In the genomic region with DNA sequence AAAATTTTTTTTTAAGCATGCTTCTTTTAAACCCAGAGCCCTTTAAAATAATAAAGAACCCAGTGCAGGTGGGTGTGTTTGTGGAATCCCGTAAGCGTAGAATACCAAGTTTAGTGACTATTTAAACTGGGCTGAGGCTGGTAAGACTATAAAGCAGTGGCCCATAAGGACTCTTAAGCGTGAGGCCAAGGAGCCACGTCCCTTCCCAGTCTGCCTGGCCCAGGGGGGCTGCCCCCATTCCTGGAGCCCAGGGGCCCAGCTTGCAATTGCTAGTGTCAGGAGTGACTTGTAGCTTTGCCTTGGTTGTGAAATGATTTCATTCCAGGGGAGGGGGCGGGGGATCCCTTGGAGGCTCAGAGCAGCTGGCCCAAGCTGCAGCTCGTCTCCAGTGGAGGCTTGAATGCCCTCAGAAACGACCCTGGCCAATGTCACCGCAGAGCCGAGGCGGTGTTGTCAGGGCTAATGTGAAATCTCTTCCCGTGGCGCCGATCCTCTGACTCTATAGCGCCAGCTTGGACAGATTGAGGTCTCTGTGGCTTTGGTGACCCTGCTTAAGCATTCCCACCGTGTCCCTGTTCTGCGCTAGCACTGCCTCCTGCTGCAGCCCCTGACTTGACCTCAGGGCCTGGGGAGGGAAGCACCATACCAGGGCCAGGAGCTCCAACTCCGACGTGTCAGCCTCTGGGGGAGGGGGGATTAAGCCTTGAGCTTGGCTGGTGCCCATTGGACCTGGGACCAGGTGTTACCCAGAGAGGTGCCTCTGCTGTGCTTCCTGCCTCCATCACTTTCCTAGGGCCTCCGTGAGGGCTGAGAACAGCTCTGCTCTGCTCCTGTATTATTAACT, we compare ENCODE assay signal across 9 mouse cellular contexts. TPM values are rescaled to one million over a fixed set of nuclear protein-coding genes. Genes with fewer than 3 reads are reported as not detected.
DNase-seq lines count a peak whose midpoint lies in the region; ATAC-seq lines count a peak whose summit lies in the region.
"Had no signal": no experiment of that assay in that cellular context is flagged by ENCODE, and none has a peak within 500 bp of the region (broad histone marks: within the 10 kb centered on the region; RNA-seq: fewer than 3 reads in every experiment).

No protein-coding gene starts in this region.

- no peak overlapping the region for H3K4me3 ChIP-seq in forebrain, embryonic 15.5 days
- H3K4me3 ChIP-seq in stomach, embryonic 14.5 days (ENCODE audit: low read depth, low read length) = no peak overlapping the region

- 17% methylated on average over 19 of the region's 19 CpGs for WGBS in forebrain, embryonic 15.5 days
- WGBS in stomach, embryonic 14.5 days = 19% methylated on average over 19 of the region's 19 CpGs

- no peak for ATAC-seq in forebrain, embryonic 15.5 days (replicated peaks)
- ATAC-seq in stomach, embryonic 14.5 days (ENCODE audit: insufficient number of reproducible peaks, insufficient read depth, low FRiP score, low read depth) = peak; percentile 14; the same call in 1 of the 2 replicates

- H3K27ac ChIP-seq in forebrain, embryonic 15.5 days (replicated peaks) = peak overlapping the region; percentile 85
- H3K27ac ChIP-seq in stomach, embryonic 14.5 days (ENCODE audit: low read length) = peak overlapping the region; percentile 77

- DNase-seq in left cerebral cortex, postnatal 4 days = peak; percentile 55
- no peak for DNase-seq in left cerebral cortex, adult 9 months (ENCODE audit: low spot score in 2 of 2)
- DNase-seq in kidney, postnatal 4 days = peak; percentile 65 to 77
- DNase-seq in layer of hippocampus, adult 9-11 months = no peak
- no peak for DNase-seq in thymus, postnatal 14 days
- DNase-seq: right cerebral cortex, postnatal 14 days had no signal

- peaks cover 53% of the 10 kb centered on the region for H3K4me1 ChIP-seq in forebrain, embryonic 15.5 days
- H3K4me1 ChIP-seq in stomach, embryonic 14.5 days (ENCODE audit: control insufficient read depth, insufficient read depth, low read length) = peaks cover 50% of the 10 kb centered on the region

- peaks cover 11% of the 10 kb centered on the region for H3K36me3 ChIP-seq in forebrain, embryonic 15.5 days
- H3K36me3 ChIP-seq in stomach, embryonic 14.5 days (ENCODE audit: control insufficient read depth, insufficient read depth, low read length) = peaks cover 28% of the 10 kb centered on the region

- intact Hi-C loops in left cerebral cortex, postnatal 4 days (cut with DNase I) = no loop called here

- no peaks in the 10 kb centered on the region for H3K9me3 ChIP-seq in forebrain, embryonic 15.5 days
- H3K9me3 ChIP-seq in stomach, embryonic 14.5 days (ENCODE audit: control insufficient read depth, low read depth, low read length) = no peaks in the 10 kb centered on the region

- no peak overlapping the region; the same call in 1 of the 2 replicates for H3K9ac ChIP-seq in forebrain, embryonic 15.5 days (replicated peaks)
- no peak overlapping the region for H3K9ac ChIP-seq in stomach, embryonic 14.5 days (replicated peaks; ENCODE audit: low read depth, low read length)

- H3K4me2 ChIP-seq in forebrain, embryonic 15.5 days (replicated peaks) = no peak overlapping the region
- no peak overlapping the region for H3K4me2 ChIP-seq in stomach, embryonic 14.5 days (replicated peaks; ENCODE audit: low read depth, low read length)

- no peaks in the 10 kb centered on the region for H3K27me3 ChIP-seq in forebrain, embryonic 15.5 days
- H3K27me3 ChIP-seq in stomach, embryonic 14.5 days (ENCODE audit: control insufficient read depth, insufficient read depth, low read length) = no peaks in the 10 kb centered on the region

RNA-seq across cellular contexts. Expression of a gene that starts 13.4 kb away (rescaled TPM):
- 1 to 10 TPM in 1 of 2 experiments, under 1 TPM in 1; 0.72 to 1.8 TPM for total RNA-seq in left cerebral cortex, postnatal 4 days (2021)
- 0.38 and 0.87 TPM in 2 replicates for polyA plus RNA-seq in forebrain, embryonic 15.5 days (2015; fragmentation: Nextera tagmentation; extraction: Ambion mirVana)
- polyA plus RNA-seq in stomach, embryonic 14.5 days (2014; fragmentation: Nextera tagmentation; extraction: Ambion mirVana) = 8.7 and 11.6 TPM in 2 replicates
- total RNA-seq: hematopoietic stem cell, adult 5-6 weeks had no signal

RNA-seq across cellular contexts. Expression of a gene that starts 13.8 kb away (rescaled TPM):
- 1 to 10 TPM; 2.0 to 2.1 TPM for total RNA-seq in left cerebral cortex, postnatal 4 days (2021)
- 0.48 and 0.55 TPM in 2 replicates for polyA plus RNA-seq in forebrain, embryonic 15.5 days (2015; fragmentation: Nextera tagmentation; extraction: Ambion mirVana)
- not detected in 2 replicates for polyA plus RNA-seq in stomach, embryonic 14.5 days (2014; fragmentation: Nextera tagmentation; extraction: Ambion mirVana)

RNA-seq across cellular contexts. Expression of a gene that starts 42.1 kb away (rescaled TPM):
- total RNA-seq in left cerebral cortex, postnatal 4 days (2021) = 1 to 10 TPM; 3.0 to 3.3 TPM
- polyA plus RNA-seq in forebrain, embryonic 15.5 days (2015; fragmentation: Nextera tagmentation; extraction: Ambion mirVana) = 1.7 and 1.8 TPM in 2 replicates
- polyA plus RNA-seq in stomach, embryonic 14.5 days (2014; fragmentation: Nextera tagmentation; extraction: Ambion mirVana) = 3.1 and 3.4 TPM in 2 replicates

Comparison
In these comparisons a context has a peak if more than half of its experiments do, and no peak if none do; other contexts are left out.
1. DNase-seq: peak in left cerebral cortex, postnatal 4 days (single experiment) and kidney, postnatal 4 days (2 of 2); none in left cerebral cortex, adult 9 months (0 of 2), layer of hippocampus, adult 9-11 months (single experiment) and thymus, postnatal 14 days (single experiment).